Mouse (Mus musculus) layer of hippocampus, adult 8-10 months (tissue): ENCODE data around the gene Lyrm4. TPM values are rescaled to one million over a fixed set of nuclear protein-coding genes. Genes with fewer than 3 reads are reported as not detected.

Experiments
- DNase-seq, 2 experiments: peaks; one replicate each; pipeline ENCODE4 v3.0.0; 2022; ENCODE audit warnings: low spot score in 2 of 2
- total RNA-seq, 4 experiments: library from RNA; stranded (reverse); gene quantifications; 2 replicates each; pipeline ENCODE4 v1.2.4; 2022

Gene Lyrm4
- total RNA-seq, 4 experiments from 2014 or later = 19.2 to 21.0 (median 19.7) TPM

GRCm38 (mm10) chr13:36105591-36105990 is 11.7 kb downstream of the Lyrm4 start:
- no peak for DNase-seq

- DNase-seq = no peak
These were observed 20.5 kb downstream of the Lyrm4 start for GRCm38 (mm10) chr13:36096684-36097383.

GRCm38 (mm10) chr13:36088168-36088567 is 29.2 kb downstream of the Lyrm4 start:
- no peak for DNase-seq

GRCm38 (mm10) chr13:36087427-36087826 is 29.9 kb downstream of the Lyrm4 start:
- DNase-seq = no peak

GRCm38 (mm10) chr13:36086608-36087391 is 30.5 kb downstream of the Lyrm4 start:
- no peak for DNase-seq

GRCm38 (mm10) chr13:36085971-36086370 is 31.4 kb downstream of the Lyrm4 start:
- no peak for DNase-seq

- DNase-seq = no peak
These were observed 32.6 kb downstream of the Lyrm4 start for GRCm38 (mm10) chr13:36084701-36085100.

GRCm38 (mm10) chr13:36081591-36081990 is 35.7 kb downstream of the Lyrm4 start:
- no peak for DNase-seq

GRCm38 (mm10) chr13:36074484-36074883 is 42.8 kb downstream of the Lyrm4 start:
- DNase-seq = no peak

- no peak for DNase-seq
These were observed 50.6 kb downstream of the Lyrm4 start for GRCm38 (mm10) chr13:36066676-36067075.

GRCm38 (mm10) chr13:36057489-36057888 is 59.8 kb downstream of the Lyrm4 start:
- DNase-seq = no peak

GRCm38 (mm10) chr13:36056925-36057324 is 60.4 kb downstream of the Lyrm4 start:
- no peak for DNase-seq

GRCm38 (mm10) chr13:36056509-36056908 is 60.8 kb downstream of the Lyrm4 start:
- no peak for DNase-seq

- DNase-seq = no peak
These were observed 81.8 kb downstream of the Lyrm4 start for GRCm38 (mm10) chr13:36035528-36035927.

- no peak for DNase-seq
These were observed 85.4 kb downstream of the Lyrm4 start for GRCm38 (mm10) chr13:36031959-36032358.

GRCm38 (mm10) chr13:36019309-36020274 is 97.7 kb downstream of the Lyrm4 start:
- peak; percentile 41 to 71 for DNase-seq

GRCm38 (mm10) chr13:36018017-36018416 is 99.3 kb downstream of the Lyrm4 start:
- DNase-seq = no peak

- DNase-seq = no peak
These were observed 101.7 kb downstream of the Lyrm4 start for GRCm38 (mm10) chr13:36015636-36016035.

GRCm38 (mm10) chr13:36009981-36010380 is 107.3 kb downstream of the Lyrm4 start:
- DNase-seq = no peak

GRCm38 (mm10) chr13:36000798-36001197 is 116.5 kb downstream of the Lyrm4 start:
- DNase-seq = no peak

- no peak for DNase-seq
These were observed 119.7 kb downstream of the Lyrm4 start for GRCm38 (mm10) chr13:35997606-35998005.
